Mouse (Mus musculus) ES-Bruce4 (cell line): ENCODE measurements around the gene Cdc26. TPM values are rescaled to one million over a fixed set of nuclear protein-coding genes. Genes with fewer than 3 reads are reported as not detected.

Experiments used
- H3K27ac ChIP-seq: 2 replicates; pipeline ENCODE4 v1.5.1; 2012; ENCODE audit warnings: low read length, inconsistent platforms; ENCODE audit not compliant: insufficient read depth
- H3K27me3 ChIP-seq: 2 replicates; pipeline ENCODE4 v1.6.1; 2012; ENCODE audit warnings: mild to moderate bottlenecking, low read length, inconsistent platforms; ENCODE audit not compliant: control insufficient read depth, poor library complexity, insufficient read depth, severe bottlenecking
- H3K36me3 ChIP-seq: 2 replicates; pipeline ENCODE4 v1.6.1; 2012; ENCODE audit warnings: inconsistent platforms, mild to moderate bottlenecking, low read length, moderate library complexity; ENCODE audit not compliant: control insufficient read depth, poor library complexity, insufficient read depth, severe bottlenecking
- H3K4me1 ChIP-seq: one replicate; pipeline ENCODE4 v1.8.1; 2011; ENCODE audit warnings: low read length; ENCODE audit not compliant: control insufficient read depth, insufficient read depth
- H3K4me3 ChIP-seq: 2 replicates; pipeline ENCODE4 v1.5.1; 2011; ENCODE audit warnings: low read depth, mild to moderate bottlenecking, low read length
- H3K9ac ChIP-seq: 2 replicates; pipeline ENCODE4 v1.6.1; 2012; ENCODE audit warnings: low read depth, mild to moderate bottlenecking, inconsistent platforms; ENCODE audit not compliant: poor library complexity, severe bottlenecking
- H3K9me3 ChIP-seq: replicated peaks from 2 replicates; pipeline ENCODE4 v1.6.1; 2012; ENCODE audit warnings: mild to moderate bottlenecking, low read length, inconsistent platforms; ENCODE audit not compliant: control insufficient read depth, poor library complexity, insufficient read depth, severe bottlenecking
- CTCF ChIP-seq: IDR thresholded peaks from one replicate; pipeline ENCODE4 v1.8.1; 2011; ENCODE audit warnings: low read depth, low read length
- EP300 ChIP-seq: IDR thresholded peaks from 2 replicates; pipeline ENCODE4 v1.6.1; 2011; ENCODE audit warnings: low read depth, low read length; ENCODE audit not compliant: insufficient read depth
- POLR2A ChIP-seq: IDR thresholded peaks from one replicate; pipeline ENCODE4 v1.8.1; 2011; ENCODE audit warnings: low read length; ENCODE audit not compliant: insufficient read depth
- polyA plus RNA-seq: library from polyadenylated mRNA; stranded (reverse); fragments of >200 nt; gene quantifications from 2 replicates; pipeline ENCODE4 v1.2.4, GENCODE M21; 2011; ENCODE audit warnings: low read depth; ENCODE audit not compliant: missing spikeins, insufficient read depth, insufficient read length

Cdc26 gene
- polyA plus RNA-seq, 1 experiment = 69.0 TPM

DNA sequence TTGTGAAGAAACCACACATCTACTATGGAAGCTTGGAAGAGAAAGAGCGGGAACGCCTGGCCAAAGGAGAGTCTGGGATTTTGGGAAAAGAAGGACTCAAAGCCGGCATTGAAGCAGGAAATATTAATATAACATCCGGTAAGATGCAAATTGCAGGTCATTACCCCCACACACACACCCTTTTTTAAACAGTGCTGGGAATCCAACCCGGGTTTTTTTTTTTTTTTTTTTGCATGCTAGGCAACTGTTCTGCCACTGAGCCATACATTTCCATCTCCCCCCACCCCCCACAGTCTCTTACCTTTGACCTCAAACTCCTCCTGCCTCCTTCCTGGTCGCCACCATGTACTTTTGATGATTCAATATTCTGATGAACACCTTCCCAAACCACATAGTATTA, 1.2 kb upstream of the Cdc26 start:
- Histone ChIP-seq H3K27me3 (no peaks in the 10 kb centered on the region), H3K27ac (peak overlapping the region; percentile 3; the same call in 1 of the 2 replicates), H3K9ac (peak overlapping the region; percentile 72), H3K36me3 (peaks cover 40% of the 10 kb centered on the region), H3K9me3 (peaks cover 9% of the 10 kb centered on the region), H3K4me1 (no peaks in the 10 kb centered on the region), H3K4me3 (peak overlapping the region; percentile 87)
- TF ChIP-seq EP300 (no peak), CTCF (no peak), POLR2A (no peak)

DNA sequence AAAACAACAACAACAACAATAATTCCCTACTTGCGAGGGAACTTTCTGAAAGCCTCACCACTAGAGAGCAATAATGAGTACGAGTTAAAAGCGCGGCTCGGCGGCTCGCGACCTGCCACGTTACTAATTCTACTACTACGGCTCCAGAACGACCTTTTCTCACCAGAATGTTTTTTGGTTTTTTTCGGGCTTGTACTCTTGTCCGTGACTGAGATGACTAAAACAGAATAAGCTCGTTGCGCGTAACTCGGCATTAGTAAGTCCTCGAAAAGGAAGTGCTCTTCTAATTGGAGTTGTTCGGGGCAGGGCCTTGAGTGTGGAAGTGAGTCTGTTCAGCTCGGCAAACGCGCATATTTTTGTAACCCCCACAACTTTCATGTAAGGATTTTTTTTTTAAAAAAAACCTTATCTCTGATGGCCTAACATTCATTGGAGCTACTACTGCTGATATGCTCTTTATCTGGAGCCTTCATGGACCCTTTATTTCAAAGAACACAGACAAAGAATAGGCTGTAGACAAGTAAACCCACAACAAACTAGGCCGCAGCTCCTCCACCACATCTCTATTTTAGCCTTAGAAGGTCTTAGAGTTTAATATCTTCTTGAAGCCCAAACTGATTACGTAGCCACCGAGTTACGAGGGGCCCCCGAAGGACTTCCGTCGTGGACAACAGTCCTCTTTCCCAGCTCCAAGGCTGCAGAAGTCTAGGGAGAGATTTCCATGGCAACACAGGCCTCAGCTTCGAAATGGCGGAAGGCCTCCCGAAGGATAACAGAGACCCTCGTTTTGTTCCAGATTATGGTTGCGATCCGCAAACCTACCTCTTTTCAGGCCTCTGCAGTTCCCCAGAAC, 486 bp downstream of the Cdc26 start:
- Histone ChIP-seq H3K9me3 (peaks cover 9% of the 10 kb centered on the region), H3K27ac (peak overlapping the region; percentile 38; the same call in 1 of the 2 replicates), H3K4me3 (peak overlapping the region; percentile 89), H3K4me1 (no peaks in the 10 kb centered on the region), H3K9ac (peak overlapping the region; percentile 64), H3K27me3 (no peaks in the 10 kb centered on the region), H3K36me3 (peaks cover 28% of the 10 kb centered on the region)
- no peak for TF ChIP-seq EP300
- TF ChIP-seq CTCF = peak; percentile 21
- no peak for TF ChIP-seq POLR2A

DNA sequence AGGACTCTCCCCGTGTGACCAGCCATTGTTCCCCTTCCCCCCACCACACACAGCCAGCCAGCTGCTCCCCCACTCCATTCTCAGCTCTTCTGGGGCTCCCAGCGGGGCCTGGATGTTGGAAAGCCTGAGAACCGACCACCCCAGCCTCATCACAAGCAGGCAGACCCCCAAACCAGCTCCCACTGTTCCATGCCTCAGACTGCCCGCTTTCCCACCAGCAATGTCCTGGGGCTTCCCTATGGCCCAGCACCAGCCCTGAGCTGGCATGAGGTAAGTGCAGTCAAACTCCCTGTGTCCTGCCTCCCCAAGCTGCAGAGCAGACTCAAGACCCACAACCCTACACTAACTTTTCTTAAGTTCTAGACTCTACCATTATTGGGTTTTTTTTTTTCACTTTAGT, 2.3 kb downstream of the Cdc26 start:
- TF ChIP-seq CTCF (no peak), EP300 (no peak), POLR2A (no peak)
- H3K4me3 ChIP-seq = no peak overlapping the region

DNA sequence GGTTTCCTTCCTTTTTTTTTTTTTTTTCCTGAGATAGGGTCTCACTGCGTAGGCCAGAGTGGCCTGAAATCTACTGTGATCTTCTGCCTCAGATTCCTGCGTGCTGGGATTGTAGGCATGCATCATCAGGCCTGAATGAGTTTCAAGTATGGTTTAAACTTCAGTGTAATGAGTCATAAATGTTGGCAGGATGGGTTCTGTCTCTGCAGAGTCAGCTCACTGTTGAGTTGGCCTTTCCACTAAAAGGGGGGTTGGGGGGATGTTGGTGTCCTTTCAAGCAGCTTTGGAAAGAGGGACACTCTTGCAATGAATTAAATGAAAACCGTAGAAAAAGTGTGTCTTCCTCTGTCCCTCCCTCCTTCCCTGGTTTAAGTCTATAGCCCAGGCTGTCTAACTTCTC, 9.5 kb downstream of the Cdc26 start:
- no peaks in the 10 kb centered on the region for H3K9me3 ChIP-seq
- TF ChIP-seq CTCF = no peak
- TF ChIP-seq POLR2A = no peak
- no peak for TF ChIP-seq EP300
- H3K4me1 ChIP-seq = no peaks in the 10 kb centered on the region
- peak overlapping the region; percentile 76; the same call in 1 of the 2 replicates for H3K27ac ChIP-seq
- no peaks in the 10 kb centered on the region for H3K27me3 ChIP-seq
- H3K36me3 ChIP-seq = peaks cover 58% of the 10 kb centered on the region
- no peak overlapping the region for H3K9ac ChIP-seq
- no peak overlapping the region for H3K4me3 ChIP-seq

More for the DNA sequence above, 2.3 kb downstream of the Cdc26 start:
- H3K27ac ChIP-seq = no peak overlapping the region
- peaks cover under 1% of the 10 kb centered on the region; the same call in 1 of the 2 replicates for H3K9me3 ChIP-seq
- no peak overlapping the region for H3K9ac ChIP-seq
- H3K4me1 ChIP-seq = no peaks in the 10 kb centered on the region
- H3K27me3 ChIP-seq = no peaks in the 10 kb centered on the region
- H3K36me3 ChIP-seq = peaks cover 30% of the 10 kb centered on the region

DNA sequence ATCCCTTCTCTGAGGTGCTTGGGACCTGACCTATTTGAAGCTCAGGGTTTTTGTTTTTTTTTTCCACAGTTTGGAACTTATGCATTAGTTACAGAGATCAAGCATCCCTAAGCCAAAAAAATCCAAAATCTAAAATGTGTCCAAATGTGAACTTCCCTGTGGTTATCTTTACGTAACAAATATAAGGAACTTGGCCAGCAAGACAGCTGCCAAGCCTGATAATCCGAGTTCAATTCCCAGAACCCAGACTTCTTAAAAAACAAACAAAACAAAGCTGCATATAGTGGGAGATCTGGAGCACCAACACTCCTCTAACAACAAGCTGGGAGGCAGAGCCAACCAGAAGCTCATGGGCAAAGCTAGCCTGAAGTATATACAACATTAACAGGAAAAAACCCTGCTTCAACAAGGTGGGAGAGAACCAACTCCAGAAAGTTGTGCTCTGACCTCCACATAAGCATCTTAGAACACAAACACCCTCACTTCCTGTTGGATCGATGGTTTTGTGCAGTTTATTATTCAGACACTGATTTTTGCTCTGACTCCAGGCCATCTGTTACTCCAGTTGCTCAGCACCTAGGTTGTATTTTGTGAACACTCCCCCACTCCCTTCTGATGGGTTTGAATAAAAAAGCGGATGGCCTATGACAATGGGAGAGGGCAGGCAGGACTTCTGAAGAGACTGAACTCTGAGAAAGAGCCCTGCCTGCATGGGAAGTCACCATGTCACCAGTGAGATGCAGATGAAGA, 10.7 kb downstream of the Cdc26 start:
- Histone ChIP-seq H3K27ac (no peak overlapping the region), H3K9ac (no peak overlapping the region), H3K4me3 (no peak overlapping the region), H3K4me1 (no peaks in the 10 kb centered on the region), H3K9me3 (no peaks in the 10 kb centered on the region), H3K36me3 (peaks cover 58% of the 10 kb centered on the region), H3K27me3 (no peaks in the 10 kb centered on the region)
- no peak for TF ChIP-seq EP300
- no peak for TF ChIP-seq POLR2A
- no peak for TF ChIP-seq CTCF
